Mouse (Mus musculus) testis, adult 2 months (tissue): ENCODE results near the gene Gigyf1. TPM values are rescaled to one million over a fixed set of nuclear protein-coding genes. Genes with fewer than 3 reads are reported as not detected.
A peak's percentile ranks its signal among the peaks of the same experiment; 100 is the strongest.

Source experiments
- H3K27ac ChIP-seq: fragments of 200-500 bp; 2 replicates; pipeline ENCODE4 v1.5.1; 2012; ENCODE audit warnings: low read depth, low read length; ENCODE audit not compliant: control insufficient read depth, insufficient read depth
- H3K27me3 ChIP-seq: fragments of 200-500 bp; 2 replicates; pipeline ENCODE4 v1.6.1; 2012; ENCODE audit warnings: mild to moderate bottlenecking, low read length, moderate library complexity; ENCODE audit not compliant: control insufficient read depth, insufficient read depth
- H3K36me3 ChIP-seq: fragments of 200-500 bp; 2 replicates; pipeline ENCODE4 v1.6.1; 2012; ENCODE audit warnings: mild to moderate bottlenecking, low read length; ENCODE audit not compliant: control insufficient read depth, insufficient read depth
- H3K4me1 ChIP-seq: fragments of 200-500 bp; 2 replicates; pipeline ENCODE4 v1.6.1; 2012; ENCODE audit warnings: low read length; ENCODE audit not compliant: control insufficient read depth, insufficient read depth
- H3K4me3 ChIP-seq: fragments of 200-500 bp; 2 replicates; pipeline ENCODE4 v1.5.1; 2012; ENCODE audit warnings: low read depth, mild to moderate bottlenecking, low read length, moderate library complexity, mixed read lengths; ENCODE audit not compliant: control insufficient read depth
- CTCF ChIP-seq: fragments of 200-500 bp; IDR thresholded peaks from 2 replicates; pipeline ENCODE4 v1.5.1; 2012; ENCODE audit warnings: low read depth, mild to moderate bottlenecking, inconsistent platforms, low read length, moderate library complexity; ENCODE audit not compliant: control insufficient read depth, insufficient read depth, insufficient replicate concordance
- POLR2A ChIP-seq: fragments of 200-500 bp; IDR thresholded peaks from 2 replicates; pipeline ENCODE4 v1.6.1; 2012; ENCODE audit warnings: low read depth, mild to moderate bottlenecking, inconsistent platforms, low read length, moderate library complexity; ENCODE audit not compliant: control insufficient read depth
- polyA plus RNA-seq: library from polyadenylated mRNA; depleted of rRNA; stranded (reverse); fragments of >200 nt; gene quantifications from 2 replicates; pipeline ENCODE4 v1.2.3, GENCODE M21; 2012; rRNA removed

Gene Gigyf1
- polyA plus RNA-seq: 11.5 and 12.0 TPM in 2 replicates

DNA sequence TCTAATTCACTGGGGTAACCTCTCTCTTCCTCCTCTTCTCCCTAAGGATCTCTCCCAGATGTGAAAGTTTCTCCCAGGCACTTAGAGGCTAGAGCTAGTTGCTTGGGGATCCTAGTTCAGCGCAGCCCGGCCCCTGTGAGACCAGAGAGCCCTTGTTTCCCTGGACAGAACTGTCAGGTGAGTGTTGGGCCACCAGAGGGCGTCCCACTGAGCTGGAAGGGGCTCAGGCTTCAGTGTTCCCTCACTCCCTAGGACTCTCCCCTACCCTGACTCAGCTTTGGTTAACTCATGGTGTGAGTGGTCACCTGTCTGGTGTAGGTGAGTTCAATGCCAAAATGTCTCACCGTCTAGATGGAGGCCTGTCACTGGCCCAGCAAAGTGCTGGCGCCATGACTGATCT is at the start of gene Gigyf1:
Gene Gigyf1, plus strand, starts transcription at position 113 of the 400 bp plus-strand sequence.
- Histone ChIP-seq H3K4me1 (no peaks in the 10 kb centered on the region), H3K36me3 (peaks cover 3% of the 10 kb centered on the region; the same call in 1 of the 2 replicates), H3K4me3 (no peak within 1 kb of the TSS), H3K27me3 (no peaks in the 10 kb centered on the region), H3K27ac (no peak within 1 kb of the TSS)
- TF ChIP-seq CTCF: peak; percentile 42; the same call in 1 of the 2 replicates
- no peak for TF ChIP-seq POLR2A

DNA sequence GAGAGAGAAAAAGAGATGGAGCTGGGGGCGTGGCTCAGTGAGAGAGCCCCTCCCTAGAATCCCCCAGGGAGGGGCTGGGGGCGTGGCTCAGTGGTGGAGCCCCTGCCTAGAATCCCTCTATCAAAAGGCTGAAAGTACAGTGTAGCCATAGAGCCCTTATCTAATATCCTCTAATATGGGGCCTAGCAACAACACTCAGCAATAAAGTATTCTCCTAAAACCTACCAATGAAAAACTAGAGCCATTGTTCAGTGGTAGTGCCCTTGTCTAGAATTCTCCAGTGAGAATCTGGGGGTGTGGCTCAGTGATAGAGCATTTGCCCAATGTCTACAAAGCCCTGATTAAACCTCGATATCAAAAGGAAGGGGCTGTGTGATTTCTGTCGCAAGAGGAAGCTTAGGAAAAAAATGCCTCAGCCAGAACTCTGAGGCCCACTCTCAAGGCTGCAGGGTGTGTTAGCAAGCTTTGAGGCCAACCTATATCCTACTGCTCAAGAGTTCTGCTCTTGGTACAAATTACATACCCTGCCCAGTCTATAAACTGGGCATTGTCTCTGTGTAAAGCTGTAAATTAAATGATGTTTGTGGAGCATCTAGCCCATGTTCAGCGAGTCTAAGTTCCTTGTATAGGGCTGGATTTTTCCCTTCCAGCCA is 46.0 kb upstream of the Gigyf1 start:
- H3K36me3 ChIP-seq: no peaks in the 10 kb centered on the region
- no peaks in the 10 kb centered on the region for H3K27me3 ChIP-seq
- TF ChIP-seq POLR2A (no peak), CTCF (no peak)
- H3K27ac ChIP-seq: no peak overlapping the region
- peaks cover 7% of the 10 kb centered on the region for H3K4me1 ChIP-seq
- H3K4me3 ChIP-seq: no peak overlapping the region

DNA sequence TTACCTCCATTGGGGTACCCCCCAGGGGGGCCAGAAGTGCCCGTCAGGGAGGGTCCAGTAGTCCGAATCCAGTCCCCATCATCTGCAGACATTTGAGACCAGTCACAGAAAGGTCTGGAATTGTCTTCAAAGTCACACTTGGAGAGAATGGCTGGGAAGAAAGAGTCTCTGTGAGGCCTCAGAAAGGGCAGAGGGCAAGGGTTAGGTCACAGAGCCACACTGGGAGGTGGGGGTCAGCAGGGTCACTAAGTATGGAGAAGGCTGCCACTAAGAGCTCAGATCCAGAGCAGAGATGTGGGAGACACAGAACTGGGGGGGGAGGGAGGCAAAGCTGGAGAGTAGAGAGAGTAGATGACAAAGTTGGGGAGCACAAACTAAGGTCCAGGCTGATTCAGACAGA is 44.0 kb upstream of the Gigyf1 start:
- Histone ChIP-seq H3K36me3 (no peaks in the 10 kb centered on the region), H3K27ac (no peak overlapping the region)
- TF ChIP-seq POLR2A (no peak), CTCF (no peak)

DNA sequence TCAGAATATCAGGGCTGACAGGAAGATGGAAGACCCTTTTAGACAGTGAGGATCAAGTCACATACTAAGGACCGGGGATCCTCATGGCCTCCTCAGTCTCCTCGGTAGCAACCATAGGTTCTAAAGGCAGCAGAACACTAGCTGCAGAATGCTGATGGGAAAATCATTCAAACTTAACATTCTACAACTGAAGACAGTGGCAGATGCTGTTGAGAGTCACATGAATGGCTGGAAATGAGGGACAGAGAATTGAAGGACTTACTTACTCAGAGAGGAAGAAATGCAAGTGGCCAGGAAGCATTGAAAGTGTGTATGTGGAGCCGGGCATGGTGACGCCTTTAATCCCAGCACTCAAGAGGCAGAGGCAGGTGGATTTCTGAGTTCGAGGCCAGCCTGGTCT is 41.4 kb upstream of the Gigyf1 start, which contains the start of gene Zan:
Gene Zan, minus strand, starts transcription at position 101 of the 400 bp plus-strand sequence.
- H3K36me3 ChIP-seq: no peaks in the 10 kb centered on the region
- peaks cover 6% of the 10 kb centered on the region for H3K4me1 ChIP-seq
- TF ChIP-seq POLR2A (no peak), CTCF (no peak)
- peak within 1 kb of the TSS; percentile 58 for H3K4me3 ChIP-seq
- no peak within 1 kb of the TSS for H3K27ac ChIP-seq
- H3K27me3 ChIP-seq: no peaks in the 10 kb centered on the region

More for the DNA sequence above, 44.0 kb upstream of the Gigyf1 start:
- Histone ChIP-seq H3K4me3 (no peak overlapping the region), H3K4me1 (peaks cover 7% of the 10 kb centered on the region), H3K27me3 (no peaks in the 10 kb centered on the region)

DNA sequence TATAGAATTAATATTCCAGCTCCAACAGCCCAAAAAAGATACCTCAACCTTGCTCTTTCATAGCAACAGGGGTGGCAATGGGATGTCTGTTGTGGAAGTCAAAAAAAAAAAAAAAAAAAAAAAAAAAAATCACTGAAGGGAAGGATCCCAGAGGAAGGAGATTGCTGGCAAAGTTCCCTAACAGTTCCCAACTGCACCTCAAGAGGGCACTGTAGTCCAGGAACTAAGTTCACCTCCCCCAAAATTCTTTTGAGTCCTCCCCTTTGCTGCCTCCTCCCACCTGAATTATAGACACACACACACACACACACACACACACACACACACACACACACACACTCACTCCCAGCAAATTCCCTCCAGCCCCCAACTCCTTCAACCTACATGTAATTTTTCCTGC is 37.2 kb upstream of the Gigyf1 start:
- TF ChIP-seq CTCF: peak; percentile 19; the same call in 1 of the 2 replicates
- TF ChIP-seq POLR2A: no peak
- Histone ChIP-seq H3K4me1 (peaks cover 3% of the 10 kb centered on the region), H3K4me3 (no peak overlapping the region), H3K27me3 (no peaks in the 10 kb centered on the region; the same call in 1 of the 2 replicates), H3K36me3 (no peaks in the 10 kb centered on the region), H3K27ac (no peak overlapping the region)

DNA sequence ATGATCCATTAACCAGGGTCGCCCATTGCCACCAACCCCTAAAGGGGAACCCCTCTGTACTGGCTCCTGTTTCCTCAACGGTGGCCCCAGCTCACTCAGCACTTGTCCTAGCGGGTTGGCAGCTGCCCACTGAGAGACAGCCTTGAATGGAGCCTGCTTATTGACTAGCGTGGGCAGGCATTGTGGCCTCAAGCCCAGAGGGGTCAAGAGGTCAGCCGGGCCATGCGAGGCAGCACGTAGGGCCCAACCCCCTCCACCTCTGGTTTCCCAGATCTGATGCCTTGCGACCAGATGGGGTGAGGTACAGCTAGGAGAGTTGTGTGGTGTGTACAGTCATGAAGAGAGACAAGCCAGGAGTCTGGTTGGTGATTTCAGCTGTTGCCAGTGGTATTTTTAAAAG is 36.5 kb upstream of the Gigyf1 start:
- Histone ChIP-seq H3K36me3 (no peaks in the 10 kb centered on the region), H3K27ac (no peak overlapping the region), H3K4me3 (no peak overlapping the region), H3K27me3 (no peaks in the 10 kb centered on the region; the same call in 1 of the 2 replicates), H3K4me1 (peaks cover 3% of the 10 kb centered on the region)
- TF ChIP-seq CTCF (no peak), POLR2A (no peak)

- H3K27ac ChIP-seq: no peak overlapping the region
Observed at GRCm38 (mm10) chr5:137485071-137485850, 33.1 kb upstream of the Gigyf1 start.

More at GRCm38 (mm10) chr5:137485071-137485850, 33.1 kb upstream of the Gigyf1 start:
- Histone ChIP-seq H3K27me3 (no peaks in the 10 kb centered on the region; the same call in 1 of the 2 replicates), H3K4me3 (peak overlapping the region; percentile 9), H3K36me3 (no peaks in the 10 kb centered on the region), H3K4me1 (peaks cover 9% of the 10 kb centered on the region)
- TF ChIP-seq CTCF: no peak
- no peak for TF ChIP-seq POLR2A
